In genomic region chr16:96391070-96391469, GRCm38 (mm10) we compare ENCODE assay signal across 24 mouse cellular contexts. TPM values are rescaled to one million over a fixed set of nuclear protein-coding genes. Genes with fewer than 3 reads are reported as not detected.
DNase-seq lines count a peak whose midpoint lies in the region; ATAC-seq and TF ChIP-seq lines count a peak whose summit lies in the region.
"Had no signal": no experiment of that assay in that cellular context is flagged by ENCODE, and none has a peak within 500 bp of the region (broad histone marks: within the 10 kb centered on the region; RNA-seq: fewer than 3 reads in every experiment).

No protein-coding gene starts in this region.

- no peak overlapping the region for H3K9ac ChIP-seq in kidney, postnatal 0 days (ENCODE audit: low read depth, low read length)
- H3K9ac ChIP-seq in lung, embryonic 14.5 days: no peak overlapping the region
- H3K9ac ChIP-seq: hindbrain, embryonic 12.5 days; liver, embryonic 15.5 days had no signal

- H3K9me3 ChIP-seq in kidney, postnatal 0 days (replicated peaks; ENCODE audit: low read length): no peaks in the 10 kb centered on the region
- H3K9me3 ChIP-seq in lung, embryonic 14.5 days (ENCODE audit: low read depth, low read length): no peaks in the 10 kb centered on the region
- H3K9me3 ChIP-seq: embryonic facial prominence, embryonic 10.5 days; hindbrain, embryonic 12.5 days; liver, embryonic 15.5 days had no signal

- no peaks in the 10 kb centered on the region for H3K4me1 ChIP-seq in kidney, postnatal 0 days (replicated peaks; ENCODE audit: insufficient read depth, low read length)
- H3K4me1 ChIP-seq in lung, embryonic 14.5 days (ENCODE audit: insufficient read depth): no peaks in the 10 kb centered on the region
- H3K4me1 ChIP-seq: hindbrain, embryonic 12.5 days; liver, embryonic 15.5 days had no signal

- H3K4me3 ChIP-seq in kidney, postnatal 0 days (replicated peaks; ENCODE audit: low read depth, low read length): no peak overlapping the region
- H3K4me3 ChIP-seq in lung, embryonic 14.5 days (ENCODE audit: low read depth, low read length): no peak overlapping the region
- H3K4me3 ChIP-seq: embryonic facial prominence, embryonic 10.5 days; erythroblast, embryonic 14.5 days; hindbrain, embryonic 12.5 days; liver, embryonic 15.5 days had no signal

- peak; percentile 22 to 32 for DNase-seq in cerebellum, postnatal 14 days
- DNase-seq in cerebellum, postnatal 25 days: no peak
- no peak for DNase-seq in kidney, postnatal 0 days (ENCODE audit: low spot score)
- DNase-seq in kidney, adult 11 months: no peak
- no peak for DNase-seq in lung, embryonic 14.5 days
- no peak for DNase-seq in lung, postnatal 36 days
- peak; percentile 31 for DNase-seq in brain, adult 2 months (ENCODE audit: low read depth, low spot score)
- no peak for DNase-seq in layer of hippocampus, adult 9-11 months
- DNase-seq: adrenal gland, adult 8-10 months; B cell, adult 2 months; cerebellum, adult 9-10 months; gastrocnemius, postnatal 25 days; kidney, adult 18-20 months; right cerebral cortex, postnatal 4 days; thymus, adult 18-20 months had no signal

- H3K27ac ChIP-seq in kidney, postnatal 0 days: no peak overlapping the region
- no peak overlapping the region for H3K27ac ChIP-seq in lung, embryonic 14.5 days (ENCODE audit: low read depth)
- H3K27ac ChIP-seq: embryonic facial prominence, embryonic 10.5 days; hindbrain, embryonic 12.5 days; liver, embryonic 15.5 days; macrophage had no signal

- no peaks in the 10 kb centered on the region for H3K27me3 ChIP-seq in kidney, postnatal 0 days (ENCODE audit: insufficient read depth, low read length)
- no peaks in the 10 kb centered on the region for H3K27me3 ChIP-seq in lung, embryonic 14.5 days (ENCODE audit: insufficient read depth, low read length)
- H3K27me3 ChIP-seq: hindbrain, embryonic 12.5 days; liver, embryonic 15.5 days had no signal

- H3K4me2 ChIP-seq in kidney, postnatal 0 days (ENCODE audit: low read length): no peak overlapping the region
- H3K4me2 ChIP-seq in lung, embryonic 14.5 days: no peak overlapping the region
- H3K4me2 ChIP-seq: hindbrain, embryonic 12.5 days; liver, embryonic 15.5 days had no signal

- H3K36me3 ChIP-seq in kidney, postnatal 0 days (ENCODE audit: insufficient read depth, low read length): no peaks in the 10 kb centered on the region
- no peaks in the 10 kb centered on the region for H3K36me3 ChIP-seq in lung, embryonic 14.5 days (ENCODE audit: insufficient read depth)
- H3K36me3 ChIP-seq: embryonic facial prominence, embryonic 10.5 days; hindbrain, embryonic 12.5 days; liver, embryonic 15.5 days had no signal

- ATAC-seq in kidney, postnatal 0 days (replicated peaks; ENCODE audit: low FRiP score, low read depth): no peak
- ATAC-seq in lung, embryonic 14.5 days (ENCODE audit: insufficient read depth): no peak
- ATAC-seq: forebrain, embryonic 16.5 days; midbrain, embryonic 16.5 days had no signal

- peak; percentile 55 for TF ChIP-seq CTCF in kidney, postnatal 0 days (IDR thresholded peaks at IDR 0.05; ENCODE audit: low read depth)
- peak; percentile 22; the same call in 1 of the 2 replicates for TF ChIP-seq CTCF in lung, embryonic 14.5 days (IDR thresholded peaks at IDR 0.05; ENCODE audit: low read depth)

RNA-seq across cellular contexts. Expression of gene Itgb2l, which starts 52.3 kb away (rescaled TPM):
- polyA plus RNA-seq in kidney, postnatal 0 days (2015; fragmentation: Nextera tagmentation; extraction: Ambion mirVana): 0.41 and 0.79 TPM in 2 replicates
- 0.29 and 0.84 TPM in 2 replicates for polyA plus RNA-seq in lung, embryonic 14.5 days (2014; fragmentation: Nextera tagmentation; extraction: Ambion mirVana)
- polyA plus RNA-seq: embryonic facial prominence, embryonic 10.5 days; erythroblast, embryonic 14.5 days; forebrain, embryonic 16.5 days; heart, embryonic 14.5 days; hindbrain, embryonic 12.5 days; midbrain, embryonic 16.5 days; neural tube, embryonic 11.5 days had no signal

Comparison
In these comparisons a context has a peak if more than half of its experiments do, and no peak if none do; other contexts are left out.
1. DNase-seq: peak in cerebellum, postnatal 14 days (2 of 2) and brain, adult 2 months (single experiment); none in cerebellum, postnatal 25 days (0 of 2), kidney, postnatal 0 days (single experiment), kidney, adult 11 months (single experiment), lung, embryonic 14.5 days (single experiment), lung, postnatal 36 days (single experiment) and layer of hippocampus, adult 9-11 months (single experiment).